Mouse (Mus musculus): ENCODE data around the gene Itprid1.

Itprid1 gene

GRCm38 (mm10) chr6:55836650-55837320 is at the start of gene Itprid1:
TSS of gene Itprid1 (plus strand) at chr6:55836895.
- DNase-seq (ENCODE audit: low read depth, low spot score) = no peak

GRCm38 (mm10) chr6:55789557-55789956 is 47.1 kb upstream of the Itprid1 start:
- DNase-seq (ENCODE audit: low read depth, low spot score) = no peak

GRCm38 (mm10) chr6:55791852-55792496 is 44.7 kb upstream of the Itprid1 start:
- DNase-seq (ENCODE audit: low read depth, low spot score) = no peak

- no peak for DNase-seq (ENCODE audit: low read depth, low spot score)
Measured at GRCm38 (mm10) chr6:55792536-55792935, 44.2 kb upstream of the Itprid1 start.

- DNase-seq (ENCODE audit: low read depth, low spot score) = no peak
Measured at GRCm38 (mm10) chr6:55802686-55803085, 34.0 kb upstream of the Itprid1 start.

- no peak for DNase-seq (ENCODE audit: low read depth, low spot score)
Measured at GRCm38 (mm10) chr6:55803357-55803756, 33.3 kb upstream of the Itprid1 start.

GRCm38 (mm10) chr6:55803991-55804680 is 32.6 kb upstream of the Itprid1 start:
- DNase-seq (ENCODE audit: low read depth, low spot score) = no peak

GRCm38 (mm10) chr6:55804681-55805000 is 32.1 kb upstream of the Itprid1 start:
- no peak for DNase-seq (ENCODE audit: low read depth, low spot score)

- no peak for DNase-seq (ENCODE audit: low read depth, low spot score)
Measured at GRCm38 (mm10) chr6:55805291-55806137, 31.2 kb upstream of the Itprid1 start.

- DNase-seq (ENCODE audit: low read depth, low spot score) = no peak
Measured at GRCm38 (mm10) chr6:55806537-55806936, 30.2 kb upstream of the Itprid1 start.

- DNase-seq (ENCODE audit: low read depth, low spot score) = no peak
Measured at GRCm38 (mm10) chr6:55808692-55809091, 28.0 kb upstream of the Itprid1 start.

GRCm38 (mm10) chr6:55811153-55811552 is 25.5 kb upstream of the Itprid1 start:
- DNase-seq (ENCODE audit: low read depth, low spot score) = no peak

- no peak for DNase-seq (ENCODE audit: low read depth, low spot score)
Measured at GRCm38 (mm10) chr6:55812353-55812752, 24.3 kb upstream of the Itprid1 start.

GRCm38 (mm10) chr6:55814184-55814926 is 22.3 kb upstream of the Itprid1 start:
- no peak for DNase-seq (ENCODE audit: low read depth, low spot score)

GRCm38 (mm10) chr6:55816911-55817310 is 19.8 kb upstream of the Itprid1 start:
- no peak for DNase-seq (ENCODE audit: low read depth, low spot score)

- no peak for DNase-seq (ENCODE audit: low read depth, low spot score)
Measured at GRCm38 (mm10) chr6:55829722-55830121, 7.0 kb upstream of the Itprid1 start.

GRCm38 (mm10) chr6:55852589-55852988 is 15.9 kb downstream of the Itprid1 start:
- no peak for DNase-seq (ENCODE audit: low read depth, low spot score)

GRCm38 (mm10) chr6:55856085-55856484 is 19.4 kb downstream of the Itprid1 start:
- no peak for DNase-seq (ENCODE audit: low read depth, low spot score)

GRCm38 (mm10) chr6:55865206-55865605 is 28.5 kb downstream of the Itprid1 start:
- DNase-seq (ENCODE audit: low read depth, low spot score) = no peak

- DNase-seq (ENCODE audit: low read depth, low spot score) = no peak
Measured at GRCm38 (mm10) chr6:55879356-55879960, 42.8 kb downstream of the Itprid1 start.

GRCm38 (mm10) chr6:55880886-55881285 is 44.2 kb downstream of the Itprid1 start:
- no peak for DNase-seq (ENCODE audit: low read depth, low spot score)

All from c-Kit-negative CD71-positive TER-119-positive erythroid progenitor cells, embryonic 14.5 days (primary cell).